Mouse (Mus musculus): Measurements from ENCODE around the gene Nkx1-2.

DNA sequence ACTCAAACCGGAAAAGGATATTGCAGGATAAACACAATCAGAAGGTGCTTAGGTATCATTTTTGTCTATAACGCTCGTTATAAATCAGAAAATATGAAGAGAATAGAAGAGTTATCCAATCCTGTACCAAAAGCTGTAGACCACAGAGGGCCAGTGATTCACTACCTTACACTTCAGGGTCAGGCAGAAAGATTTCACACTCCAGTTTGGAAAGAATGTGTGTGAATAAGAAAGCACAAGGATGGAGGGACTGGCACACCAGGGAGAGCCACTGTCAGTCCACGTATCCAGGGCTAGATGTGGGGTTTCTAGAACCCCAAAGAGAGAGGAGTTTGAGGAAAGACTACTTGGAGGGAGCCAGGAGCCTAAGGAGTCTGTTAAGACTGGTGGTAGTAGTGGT, 22.5 kb downstream of the Nkx1-2 start:
- TF ChIP-seq CHD2 (IDR thresholded peaks at IDR 0.05; ENCODE audit: low read depth, low read length) (no peak), MAFK (IDR thresholded peaks at IDR 0.05; ENCODE audit: insufficient read depth, low read depth, low read length) (no peak), ZNF384 (IDR thresholded peaks at IDR 0.05; ENCODE audit: low read depth, low read length) (no peak)

All from ES-E14 (cell line).